Mouse (Mus musculus): ENCODE measurements at regions not wholly inside any gene's neighbourhood (a gene's known extent, or its start where the extent isn't known, plus 50 kb on each side); places are given as distances from the start of the nearest gene placed in this dataset.

- in situ Hi-C loops (cut with MboI, MseI), result no loop called here
These were observed 468.5 kb upstream of the Gm26657 start for GRCm38 (mm10) chr4:56271390-56271789.

GRCm38 (mm10) chr4:56264626-56265025 lies 475.2 kb upstream of the Gm26657 start:
- in situ Hi-C loops (cut with MboI, MseI), result no loop called here

- in situ Hi-C loops (cut with MboI, MseI), result no loop called here
These were observed 476.0 kb upstream of the Gm26657 start for GRCm38 (mm10) chr4:56263822-56264221.

- in situ Hi-C loops (cut with MboI, MseI), result no loop called here
These were observed 477.3 kb upstream of the Gm26657 start for GRCm38 (mm10) chr4:56262589-56262988.

- in situ Hi-C loops (cut with MboI, MseI), result no loop called here
These were observed 477.9 kb upstream of the Gm26657 start for GRCm38 (mm10) chr4:56261992-56262391.

GRCm38 (mm10) chr4:56252375-56252774 lies 487.5 kb upstream of the Gm26657 start:
- in situ Hi-C loops (cut with MboI, MseI), result no loop called here

GRCm38 (mm10) chr4:56251766-56252165 lies 488.1 kb upstream of the Gm26657 start:
- in situ Hi-C loops (cut with MboI, MseI), result no loop called here

GRCm38 (mm10) chr4:56250611-56251010 lies 489.3 kb upstream of the Gm26657 start:
- in situ Hi-C loops (cut with MboI, MseI), result no loop called here

- in situ Hi-C loops (cut with MboI, MseI), result no loop called here
These were observed 496.0 kb upstream of the Gm26657 start for GRCm38 (mm10) chr4:56243863-56244262.

- in situ Hi-C loops (cut with MboI, MseI), result no loop called here
These were observed 501.1 kb upstream of the Gm26657 start for GRCm38 (mm10) chr4:56238496-56239488.

GRCm38 (mm10) chr4:56231414-56231813 lies 508.5 kb upstream of the Gm26657 start:
- in situ Hi-C loops (cut with MboI, MseI), result no loop called here

GRCm38 (mm10) chr4:56230451-56230850 lies 509.4 kb upstream of the Gm26657 start:
- in situ Hi-C loops (cut with MboI, MseI), result no loop called here

- in situ Hi-C loops (cut with MboI, MseI), result loop anchor here (10.0 kb wide), 1 partner anchor 1748 kb away; no protein-coding TSS in a partner anchor
These were observed 513.4 kb upstream of the Gm26657 start for GRCm38 (mm10) chr4:56226493-56226892.

GRCm38 (mm10) chr4:56224542-56224941 lies 515.3 kb upstream of the Gm26657 start:
- in situ Hi-C loops (cut with MboI, MseI), result loop anchor here (5.0 to 10.0 kb wide), 2 partner anchors 712 to 1750 kb away; no protein-coding TSS in a partner anchor

- in situ Hi-C loops (cut with MboI, MseI), result loop anchor here (5.0 to 10.0 kb wide), 2 partner anchors 710 to 1753 kb away; no protein-coding TSS in a partner anchor
These were observed 517.7 kb upstream of the Gm26657 start for GRCm38 (mm10) chr4:56222023-56222776.

GRCm38 (mm10) chr4:56220531-56220930 lies 519.3 kb upstream of the Gm26657 start:
- in situ Hi-C loops (cut with MboI, MseI), result loop anchor here (5.0 to 10.0 kb wide), 2 partner anchors 708 to 1754 kb away; no protein-coding TSS in a partner anchor

- in situ Hi-C loops (cut with MboI, MseI), result no loop called here
These were observed 530.4 kb upstream of the Gm26657 start for GRCm38 (mm10) chr4:56209499-56209898.

- in situ Hi-C loops (cut with MboI, MseI), result no loop called here
These were observed 532.1 kb upstream of the Gm26657 start for GRCm38 (mm10) chr4:56207726-56208125.

- in situ Hi-C loops (cut with MboI, MseI), result no loop called here
These were observed 534.8 kb upstream of the Gm26657 start for GRCm38 (mm10) chr4:56205069-56205468.

- in situ Hi-C loops (cut with MboI, MseI), result no loop called here
These were observed 546.5 kb upstream of the Gm26657 start for GRCm38 (mm10) chr4:56193365-56193764.

GRCm38 (mm10) chr4:56192516-56192915 lies 547.4 kb upstream of the Gm26657 start:
- in situ Hi-C loops (cut with MboI, MseI), result no loop called here

GRCm38 (mm10) chr4:56179566-56179965 lies 560.3 kb upstream of the Gm26657 start:
- in situ Hi-C loops (cut with MboI, MseI), result no loop called here

Measured in T-helper 2 cell (primary cell).